Mouse (Mus musculus) activated CD4-positive, CD25-positive, alpha-beta regulatory T cell (primary cell): ENCODE results near the gene Prr12. TPM values are rescaled to one million over a fixed set of nuclear protein-coding genes. Genes with fewer than 3 reads are reported as not detected.

Experiments used
- polyA plus RNA-seq, 2 experiments: library from polyadenylated mRNA; unstranded; fragments of 100-300 nt; shearing (Covaris generic); gene quantifications; one replicate each; pipeline ENCODE4 v1.2.1; 2017

Gene Prr12
- 1 to 10 TPM; 3.3 to 6.1 TPM for polyA plus RNA-seq

GRCm38 (mm10) chr7:45052862-45053116, at the start of gene Prr12:
Prr12 (minus strand) TSS chr7:45052881.

GRCm38 (mm10) chr7:45092048-45092447, 39.4 kb upstream of the Prr12 start, which contains the start of gene Rcn3:
Rcn3 (minus strand) TSS chr7:45092221.

GRCm38 (mm10) chr7:45062239-45062835, 9.7 kb upstream of the Prr12 start, which contains the start of the genes Nosip and Prrg2:
Nosip (plus strand) TSS chr7:45062429.
Prrg2 (minus strand) TSS chr7:45062677.

GRCm38 (mm10) chr7:45017242-45018061, 35.2 kb downstream of the Prr12 start, which contains the start of gene Rras:
Rras (plus strand) TSS chr7:45017961.

GRCm38 (mm10) chr7:45015957-45016612, 36.6 kb downstream of the Prr12 start, which contains the start of gene Scaf1:
Scaf1 (minus strand) TSS chr7:45016363.

GRCm38 (mm10) chr7:44998501-44998955, 54.2 kb downstream of the Prr12 start, which contains the start of gene Bcl2l12:
Bcl2l12 (minus strand) TSS chr7:44998712.

GRCm38 (mm10) chr7:44997231-44997939, 55.3 kb downstream of the Prr12 start, which contains the start of gene Irf3:
Irf3 (plus strand) TSS chr7:44997648.

GRCm38 (mm10) chr7:44986192-44986878, 66.3 kb downstream of the Prr12 start, which contains the start of gene Prmt1:
Prmt1 (minus strand) TSS chr7:44986568.

Other genes starting within 250 kb of the Prr12 start
- 10 to 100 TPM; 43.6 to 48.6 TPM for gene Nup62, start 236.8 kb downstream of the Prr12 start, polyA plus RNA-seq
- 1 to 10 TPM; 1.6 to 5.2 TPM for gene Il4i1, start 236.5 kb downstream of the Prr12 start, polyA plus RNA-seq
- gene Atf5, start 236.2 kb downstream of the Prr12 start, polyA plus RNA-seq: under 1 TPM; 0.32 to 0.52 TPM
- 10 to 100 TPM; 18.0 to 26.0 TPM for gene Akt1s1, start 203.9 kb downstream of the Prr12 start, polyA plus RNA-seq
- 10 to 100 TPM; 59.0 to 77.7 TPM for gene Tbc1d17, start 203.8 kb downstream of the Prr12 start, polyA plus RNA-seq
- 10 to 100 TPM; 68.0 to 97.8 TPM for gene Pnkp, start 195.7 kb downstream of the Prr12 start, polyA plus RNA-seq
- 10 to 100 TPM; 19.1 to 21.8 TPM for gene Ptov1, start 183.1 kb downstream of the Prr12 start, polyA plus RNA-seq
- 10 to 100 TPM; 53.6 TPM for gene Med25, start 160.2 kb downstream of the Prr12 start, polyA plus RNA-seq
- gene Fuz, start 156.8 kb downstream of the Prr12 start, polyA plus RNA-seq: 10 to 100 TPM; 28.0 to 39.1 TPM
- 10 to 100 TPM; 49.1 to 61.7 TPM for gene Ap2a1, start 123.4 kb downstream of the Prr12 start, polyA plus RNA-seq
- under 1 TPM; 0.14 to 0.18 TPM for gene Tsks, start 109.7 kb downstream of the Prr12 start, polyA plus RNA-seq
- under 1 TPM; 0.28 to 0.44 TPM for gene Cpt1c, start 78.0 kb downstream of the Prr12 start, polyA plus RNA-seq
- 100 to 1,000 TPM; 138 to 219 TPM for gene Prmt1, start 66.3 kb downstream of the Prr12 start, polyA plus RNA-seq
- 100 to 1,000 TPM; 173 to 194 TPM for gene Irf3, start 55.2 kb downstream of the Prr12 start, polyA plus RNA-seq
- gene Bcl2l12, start 54.2 kb downstream of the Prr12 start, polyA plus RNA-seq: 10 to 100 TPM; 24.3 to 26.9 TPM
- gene Scaf1, start 36.5 kb downstream of the Prr12 start, polyA plus RNA-seq: 10 to 100 TPM; 30.1 to 38.3 TPM
- gene Rras, start 34.9 kb downstream of the Prr12 start, polyA plus RNA-seq: 10 to 100 TPM; 21.5 to 34.7 TPM
- 100 to 1,000 TPM; 130 to 137 TPM for gene Nosip, start 9.5 kb upstream of the Prr12 start, polyA plus RNA-seq
- gene Prrg2, start 9.8 kb upstream of the Prr12 start, polyA plus RNA-seq: 1 to 10 TPM; 1.9 to 2.7 TPM
- gene Rcn3, start 39.3 kb upstream of the Prr12 start, polyA plus RNA-seq: 10 to 100 TPM in 1 of 2 experiments, 1 to 10 TPM in 1; 5.2 to 16.8 TPM
- 10 to 100 TPM in 1 of 2 experiments, 1 to 10 TPM in 1; 1.6 to 18.5 TPM for gene Fcgrt, start 51.0 kb upstream of the Prr12 start, polyA plus RNA-seq
- 1,000 to 10,000 TPM; 2,309 to 3,648 TPM for gene Rps11, start 71.6 kb upstream of the Prr12 start, polyA plus RNA-seq
- gene Rpl13a, start 75.9 kb upstream of the Prr12 start, polyA plus RNA-seq: 1,000 to 10,000 TPM; 2,307 to 3,859 TPM
- gene Gm45713, start 83.3 kb upstream of the Prr12 start, polyA plus RNA-seq: not detected
- 100 to 1,000 TPM; 263 to 410 TPM for gene Flt3l, start 83.6 kb upstream of the Prr12 start, polyA plus RNA-seq
- 10 to 100 TPM; 57.0 to 66.8 TPM for gene Pih1d1, start 101.4 kb upstream of the Prr12 start, polyA plus RNA-seq
- gene Aldh16a1, start 101.7 kb upstream of the Prr12 start, polyA plus RNA-seq: 10 to 100 TPM; 41.4 to 60.4 TPM
- under 1 TPM; 0.45 to 0.72 TPM for gene Slc17a7, start 111.1 kb upstream of the Prr12 start, polyA plus RNA-seq
- gene Gfy, start 126.7 kb upstream of the Prr12 start, polyA plus RNA-seq: not detected
- not detected for gene Pth2, start 128.1 kb upstream of the Prr12 start, polyA plus RNA-seq
- gene Ccdc155, start 152.0 kb upstream of the Prr12 start, polyA plus RNA-seq: under 1 TPM; 0.07 to 0.10 TPM
- 10 to 100 TPM in 1 of 2 experiments, 1 to 10 TPM in 1; 9.8 to 26.8 TPM for gene Dkkl1, start 159.3 kb upstream of the Prr12 start, polyA plus RNA-seq
- 1 to 10 TPM; 2.6 to 4.0 TPM for gene Tead2, start 162.9 kb upstream of the Prr12 start, polyA plus RNA-seq
- gene Cd37, start 186.2 kb upstream of the Prr12 start, polyA plus RNA-seq: 100 to 1,000 TPM; 461 to 714 TPM
- under 1 TPM in 1 of 2 experiments, not detected in 1; 0.20 TPM for gene Slc6a16, start 188.2 kb upstream of the Prr12 start, polyA plus RNA-seq
- gene Slc6a21, start 224.6 kb upstream of the Prr12 start, polyA plus RNA-seq: under 1 TPM in 1 of 2 experiments, not detected in 1; 0.28 TPM